Mouse (Mus musculus) heart, embryonic 13.5 days (tissue): ENCODE data around the gene Ndufs6. TPM values are rescaled to one million over a fixed set of nuclear protein-coding genes. Genes with fewer than 3 reads are reported as not detected.

Source experiments
- ATAC-seq: fragments of 200-750 bp; cut with Nextera tagmentation; 2 replicates; pipeline ENCODE4 v1.8.0; 2017; ENCODE audit warnings: moderate TSS enrichment; ENCODE audit not compliant: insufficient number of reproducible peaks, low FRiP score, low TSS enrichment; ENCODE audit errors: extremely low read depth
- H3K27ac ChIP-seq: fragments of 300-500 bp; sonication (generic); replicated peaks from 2 replicates; pipeline ENCODE4 v1.5.1; 2015; ENCODE audit warnings: moderate library complexity, mild to moderate bottlenecking, inconsistent platforms
- H3K27me3 ChIP-seq: fragments of 300-500 bp; sonication (generic); replicated peaks from 2 replicates; pipeline ENCODE4 v1.6.1; 2015; ENCODE audit warnings: mild to moderate bottlenecking, inconsistent platforms
- H3K36me3 ChIP-seq: fragments of 300-500 bp; sonication (generic); 2 replicates; pipeline ENCODE4 v1.6.1; 2015; ENCODE audit warnings: mild to moderate bottlenecking, inconsistent platforms
- H3K4me1 ChIP-seq: fragments of 300-500 bp; sonication (generic); 2 replicates; pipeline ENCODE4 v1.6.1; 2015; ENCODE audit warnings: inconsistent platforms
- H3K4me2 ChIP-seq: fragments of 300-500 bp; sonication (generic); 2 replicates; pipeline ENCODE4 v1.6.1; 2015; ENCODE audit warnings: inconsistent platforms, mild to moderate bottlenecking, moderate library complexity
- H3K4me3 ChIP-seq: fragments of 300-500 bp; sonication (generic); 2 replicates; pipeline ENCODE4 v1.5.1; 2015; ENCODE audit warnings: moderate library complexity, mild to moderate bottlenecking, inconsistent platforms
- H3K9ac ChIP-seq: fragments of 300-500 bp; sonication (generic); 2 replicates; pipeline ENCODE4 v1.6.1; 2015; ENCODE audit warnings: inconsistent platforms, mild to moderate bottlenecking, moderate library complexity
- H3K9me3 ChIP-seq: fragments of 300-500 bp; sonication (generic); 2 replicates; pipeline ENCODE4 v1.6.1; 2016; ENCODE audit warnings: inconsistent platforms
- WGBS: fragments of 180-500 bp; shearing (Covaris S2); methylation state at CpG from one replicate; pipeline ENCODE4 v1.1.7; 2015; ENCODE audit warnings: mixed read lengths; 5-methylcytosine and 5-hydroxymethylcytosine counted together
- polyA plus RNA-seq: library from polyadenylated mRNA; unstranded; fragments of >200 nt; fragmentation: Nextera tagmentation; extraction: Ambion mirVana; gene quantifications from 2 replicates; pipeline ENCODE4 v1.2.1, GENCODE M21; 2015

The Ndufs6 gene
- polyA plus RNA-seq, 1 experiment from 2014 or later = 642 TPM

- peak overlapping the region; percentile 53 for H3K4me2 ChIP-seq
- peak overlapping the region; percentile 25 for H3K4me3 ChIP-seq
- H3K27ac ChIP-seq = peak overlapping the region; percentile 74; the same call in 1 of the 2 replicates
- H3K27me3 ChIP-seq = no peaks in the 10 kb centered on the region
- H3K9ac ChIP-seq = 0 out of 2 replicates have a peak overlapping the region, but pooled peaks have one; percentile 8
- no peaks in the 10 kb centered on the region for H3K36me3 ChIP-seq
- no peak for ATAC-seq
- 23% methylated on average over 2 of the region's 2 CpGs for WGBS
- no peaks in the 10 kb centered on the region for H3K9me3 ChIP-seq
- H3K4me1 ChIP-seq = peaks cover 24% of the 10 kb centered on the region
These were observed 17.8 kb upstream of the Ndufs6 start for GRCm38 (mm10) chr13:73346131-73346530.

- Histone ChIP-seq H3K4me1 (peaks cover 22% of the 10 kb centered on the region), H3K27me3 (no peaks in the 10 kb centered on the region), H3K4me2 (peak overlapping the region; percentile 53), H3K27ac (no peak overlapping the region), H3K36me3 (no peaks in the 10 kb centered on the region), H3K9me3 (no peaks in the 10 kb centered on the region), H3K9ac (no peak overlapping the region), H3K4me3 (no peak overlapping the region)
- ATAC-seq = no peak
- 67% methylated on average over 9 of the region's 9 CpGs for WGBS
These were observed 17.0 kb upstream of the Ndufs6 start for GRCm38 (mm10) chr13:73345102-73345890.

- Histone ChIP-seq H3K36me3 (0 out of 2 replicates have a peak, but pooled peaks cover 3% of the 10 kb centered on the region), H3K27ac (peak overlapping the region; percentile 84), H3K9ac (peak overlapping the region; percentile 16; the same call in 1 of the 2 replicates), H3K9me3 (no peaks in the 10 kb centered on the region), H3K27me3 (no peaks in the 10 kb centered on the region), H3K4me3 (no peak overlapping the region), H3K4me2 (peak overlapping the region; percentile 22; the same call in 1 of the 2 replicates), H3K4me1 (peaks cover 50% of the 10 kb centered on the region)
- WGBS = 35% methylated on average over 7 of the region's 7 CpGs
- peak; percentile 43; the same call in 1 of the 2 replicates for ATAC-seq
These were observed 8.4 kb upstream of the Ndufs6 start for GRCm38 (mm10) chr13:73336753-73337152.

GRCm38 (mm10) chr13:73331736-73332135 is 3.4 kb upstream of the Ndufs6 start:
- ATAC-seq = no peak
- peak overlapping the region; percentile 88 for H3K27ac ChIP-seq

GRCm38 (mm10) chr13:73330844-73331501 is 2.6 kb upstream of the Ndufs6 start:
- peak; percentile 80 for ATAC-seq
- Histone ChIP-seq H3K9me3 (no peaks in the 10 kb centered on the region), H3K27me3 (no peaks in the 10 kb centered on the region), H3K4me3 (peak overlapping the region; percentile 76), H3K27ac (peak overlapping the region; percentile 88), H3K4me2 (peak overlapping the region; percentile 93), H3K4me1 (peaks cover 57% of the 10 kb centered on the region), H3K36me3 (peaks cover 15% of the 10 kb centered on the region), H3K9ac (peak overlapping the region; percentile 96)
- under 1% methylated on average over 42 of the region's 42 CpGs for WGBS

More at GRCm38 (mm10) chr13:73331736-73332135, 3.4 kb upstream of the Ndufs6 start:
- peaks cover 56% of the 10 kb centered on the region for H3K4me1 ChIP-seq
- 19% methylated on average over 3 of the region's 3 CpGs for WGBS
- H3K4me2 ChIP-seq = peak overlapping the region; percentile 93
- H3K27me3 ChIP-seq = no peaks in the 10 kb centered on the region
- peak overlapping the region; percentile 76 for H3K4me3 ChIP-seq
- H3K9me3 ChIP-seq = no peaks in the 10 kb centered on the region
- peaks cover 7% of the 10 kb centered on the region; the same call in 1 of the 2 replicates for H3K36me3 ChIP-seq
- peak overlapping the region; percentile 96 for H3K9ac ChIP-seq

- H3K9ac ChIP-seq = no peak overlapping the region
- no peaks in the 10 kb centered on the region for H3K27me3 ChIP-seq
- H3K4me3 ChIP-seq = no peak overlapping the region
- no peaks in the 10 kb centered on the region for H3K9me3 ChIP-seq
- H3K4me1 ChIP-seq = peaks cover 52% of the 10 kb centered on the region
- H3K4me2 ChIP-seq = no peak overlapping the region
- H3K36me3 ChIP-seq = peaks cover 87% of the 10 kb centered on the region
- ATAC-seq = no peak
- WGBS = 84% methylated on average over 4 of the region's 4 CpGs
- no peak overlapping the region for H3K27ac ChIP-seq
These were observed 4.9 kb downstream of the Ndufs6 start for GRCm38 (mm10) chr13:73323406-73323805.

- ATAC-seq = no peak
- Histone ChIP-seq H3K9me3 (0 out of 2 replicates have a peak, but pooled peaks cover 4% of the 10 kb centered on the region), H3K4me1 (peaks cover 49% of the 10 kb centered on the region), H3K4me3 (no peak overlapping the region), H3K27ac (no peak overlapping the region), H3K27me3 (no peaks in the 10 kb centered on the region), H3K4me2 (no peak overlapping the region), H3K9ac (0 out of 2 replicates have a peak overlapping the region, but pooled peaks have one; percentile 8), H3K36me3 (peaks cover 95% of the 10 kb centered on the region)
- WGBS = 79% methylated on average over 10 of the region's 10 CpGs
These were observed 5.7 kb downstream of the Ndufs6 start for GRCm38 (mm10) chr13:73322626-73323025.

- H3K4me2 ChIP-seq = no peak overlapping the region
- H3K27ac ChIP-seq = no peak overlapping the region
- ATAC-seq = no peak
- H3K4me1 ChIP-seq = peaks cover 27% of the 10 kb centered on the region
- no peak overlapping the region for H3K4me3 ChIP-seq
- peaks cover 93% of the 10 kb centered on the region for H3K36me3 ChIP-seq
- H3K27me3 ChIP-seq = no peaks in the 10 kb centered on the region
- 90% methylated on average over 4 of the region's 4 CpGs for WGBS
- peaks cover 12% of the 10 kb centered on the region for H3K9me3 ChIP-seq
- no peak overlapping the region for H3K9ac ChIP-seq
These were observed 8.3 kb downstream of the Ndufs6 start for GRCm38 (mm10) chr13:73320048-73320447.

- Histone ChIP-seq H3K4me1 (peaks cover 24% of the 10 kb centered on the region), H3K27me3 (peaks cover 28% of the 10 kb centered on the region), H3K4me3 (no peak overlapping the region), H3K9ac (no peak overlapping the region), H3K36me3 (peaks cover 5% of the 10 kb centered on the region; the same call in 1 of the 2 replicates), H3K4me2 (no peak overlapping the region), H3K9me3 (no peaks in the 10 kb centered on the region), H3K27ac (no peak overlapping the region)
- WGBS = 41% methylated on average over 8 of the region's 8 CpGs
- peak; percentile 60; the same call in 1 of the 2 replicates for ATAC-seq
These were observed 18.0 kb downstream of the Ndufs6 start for GRCm38 (mm10) chr13:73310183-73310929.

GRCm38 (mm10) chr13:73306430-73306829 is 21.9 kb downstream of the Ndufs6 start:
- Histone ChIP-seq H3K9ac (no peak overlapping the region), H3K27me3 (peaks cover 33% of the 10 kb centered on the region), H3K4me3 (no peak overlapping the region), H3K27ac (peak overlapping the region; percentile 62), H3K9me3 (no peaks in the 10 kb centered on the region), H3K4me2 (no peak overlapping the region), H3K4me1 (peaks cover 44% of the 10 kb centered on the region), H3K36me3 (no peaks in the 10 kb centered on the region)
- no peak for ATAC-seq
- 68% methylated on average over 4 of the region's 4 CpGs for WGBS

GRCm38 (mm10) chr13:73306085-73306410 is 22.3 kb downstream of the Ndufs6 start:
- peak overlapping the region; percentile 73 for H3K27ac ChIP-seq
- H3K9me3 ChIP-seq = no peaks in the 10 kb centered on the region
- no peak overlapping the region for H3K9ac ChIP-seq
- 51% methylated on average over 4 of the region's 4 CpGs for WGBS
- no peak overlapping the region for H3K4me2 ChIP-seq
- no peak overlapping the region for H3K4me3 ChIP-seq
- H3K27me3 ChIP-seq = peaks cover 35% of the 10 kb centered on the region
- ATAC-seq = no peak
- no peaks in the 10 kb centered on the region for H3K36me3 ChIP-seq
- peaks cover 48% of the 10 kb centered on the region for H3K4me1 ChIP-seq
